Comparison of ENCODE assay signal across 16 mouse cellular contexts in genomic region chr16:37971522-37971921, GRCm38 (mm10). TPM values are rescaled to one million over a fixed set of nuclear protein-coding genes. Genes with fewer than 3 reads are reported as not detected.
A peak's percentile ranks its signal among the peaks of the same experiment; 100 is the strongest.
DNase-seq lines count a peak whose midpoint lies in the region; ATAC-seq lines count a peak whose summit lies in the region.
"Had no signal": no experiment of that assay in that cellular context is flagged by ENCODE, and none has a peak within 500 bp of the region (broad histone marks: within the 10 kb centered on the region; RNA-seq: fewer than 3 reads in every experiment).

No protein-coding gene starts in this region.

- no peak overlapping the region for H3K9ac ChIP-seq in midbrain, embryonic 13.5 days (replicated peaks)
- no peak overlapping the region for H3K9ac ChIP-seq in forebrain, embryonic 16.5 days (replicated peaks; ENCODE audit: low read depth, low read length)
- H3K9ac ChIP-seq: limb, embryonic 15.5 days; liver, embryonic 15.5 days had no signal

- 0 out of 2 replicates have a peak overlapping the region, but pooled peaks have one; percentile 29 for H3K27ac ChIP-seq in heart, embryonic 10.5 days
- 0 out of 2 replicates have a peak overlapping the region, but pooled peaks have one; percentile 19 for H3K27ac ChIP-seq in midbrain, embryonic 13.5 days
- H3K27ac ChIP-seq in midbrain, embryonic 10.5 days (replicated peaks) = no peak overlapping the region
- no peak overlapping the region for H3K27ac ChIP-seq in forebrain, embryonic 16.5 days (ENCODE audit: low read length)
- H3K27ac ChIP-seq: kidney, postnatal 0 days; limb, embryonic 15.5 days; liver, embryonic 15.5 days had no signal

- no peak for DNase-seq in heart, embryonic 10.5 days (ENCODE audit: low spot score)
- no peak for DNase-seq in heart, adult 9 months (ENCODE audit: low spot score in 2 of 2)
- no peak for DNase-seq in midbrain, embryonic 10.5 days (ENCODE audit: low spot score)
- DNase-seq in thymus, postnatal 14 days = peak; percentile 29
- DNase-seq in thymus, postnatal 25 days = no peak
- peak; percentile 31 for DNase-seq in thymus, postnatal 4 days
- DNase-seq: adrenal gland, adult 8-10 months; cerebellum, adult 18-20 months; cerebellum, postnatal 25 days; embryo, embryonic 11 days; spleen, adult 18-20 months had no signal

- H3K4me3 ChIP-seq in heart, embryonic 10.5 days = no peak overlapping the region
- H3K4me3 ChIP-seq in midbrain, embryonic 13.5 days (replicated peaks) = no peak overlapping the region
- no peak overlapping the region for H3K4me3 ChIP-seq in midbrain, embryonic 10.5 days
- H3K4me3 ChIP-seq in forebrain, embryonic 16.5 days (replicated peaks; ENCODE audit: low read length) = no peak overlapping the region
- H3K4me3 ChIP-seq: limb, embryonic 15.5 days; liver, embryonic 15.5 days had no signal

- H3K27me3 ChIP-seq in heart, embryonic 10.5 days (ENCODE audit: insufficient read depth, poor library complexity, severe bottlenecking) = no peaks in the 10 kb centered on the region
- no peaks in the 10 kb centered on the region for H3K27me3 ChIP-seq in midbrain, embryonic 13.5 days
- no peaks in the 10 kb centered on the region for H3K27me3 ChIP-seq in midbrain, embryonic 10.5 days (ENCODE audit: low read depth, poor library complexity, severe bottlenecking)
- no peaks in the 10 kb centered on the region for H3K27me3 ChIP-seq in forebrain, embryonic 16.5 days (replicated peaks; ENCODE audit: control insufficient read depth, insufficient read depth, low read length)
- H3K27me3 ChIP-seq: limb, embryonic 15.5 days; liver, embryonic 15.5 days had no signal

- ATAC-seq in midbrain, embryonic 13.5 days = no peak
- no peak for ATAC-seq in forebrain, embryonic 16.5 days

- no peak overlapping the region for H3K4me2 ChIP-seq in midbrain, embryonic 13.5 days (replicated peaks)
- no peak overlapping the region for H3K4me2 ChIP-seq in forebrain, embryonic 16.5 days (ENCODE audit: low read length)
- H3K4me2 ChIP-seq: limb, embryonic 15.5 days; liver, embryonic 15.5 days had no signal

- 83% methylated on average over 5 of the region's 5 CpGs for WGBS in heart, embryonic 10.5 days
- WGBS in midbrain, embryonic 13.5 days = 76% methylated on average over 5 of the region's 5 CpGs
- 85% methylated on average over 5 of the region's 5 CpGs for WGBS in midbrain, embryonic 10.5 days
- 63% methylated on average over 5 of the region's 5 CpGs for WGBS in forebrain, embryonic 16.5 days

- H3K36me3 ChIP-seq in heart, embryonic 10.5 days = no peaks in the 10 kb centered on the region
- H3K36me3 ChIP-seq in midbrain, embryonic 13.5 days = no peaks in the 10 kb centered on the region
- H3K36me3 ChIP-seq in midbrain, embryonic 10.5 days = no peaks in the 10 kb centered on the region
- no peaks in the 10 kb centered on the region for H3K36me3 ChIP-seq in forebrain, embryonic 16.5 days (ENCODE audit: control insufficient read depth, insufficient read depth)
- H3K36me3 ChIP-seq: limb, embryonic 15.5 days; liver, embryonic 15.5 days had no signal

- H3K9me3 ChIP-seq in heart, embryonic 10.5 days = no peaks in the 10 kb centered on the region
- H3K9me3 ChIP-seq in midbrain, embryonic 13.5 days = no peaks in the 10 kb centered on the region
- no peaks in the 10 kb centered on the region for H3K9me3 ChIP-seq in midbrain, embryonic 10.5 days (replicated peaks)
- no peaks in the 10 kb centered on the region for H3K9me3 ChIP-seq in forebrain, embryonic 16.5 days (ENCODE audit: control insufficient read depth, low read length)
- H3K9me3 ChIP-seq: limb, embryonic 15.5 days; liver, embryonic 15.5 days had no signal

- H3K4me1 ChIP-seq in heart, embryonic 10.5 days = peaks cover 15% of the 10 kb centered on the region; the same call in 1 of the 2 replicates
- peaks cover 45% of the 10 kb centered on the region for H3K4me1 ChIP-seq in midbrain, embryonic 13.5 days (replicated peaks)
- peaks cover 24% of the 10 kb centered on the region for H3K4me1 ChIP-seq in midbrain, embryonic 10.5 days
- H3K4me1 ChIP-seq in forebrain, embryonic 16.5 days (replicated peaks; ENCODE audit: control insufficient read depth, insufficient read depth, low read length) = peaks cover 17% of the 10 kb centered on the region

RNA-seq across cellular contexts. Expression of gene Gpr156, which starts 55.2 kb away (rescaled TPM):
- polyA plus RNA-seq in heart, embryonic 10.5 days (2016; fragmentation: Nextera tagmentation; extraction: Ambion mirVana) = 0.40 and 0.67 TPM in 2 replicates
- 8.2 and 9.4 TPM in 2 replicates for polyA plus RNA-seq in midbrain, embryonic 13.5 days (2015; fragmentation: Nextera tagmentation; extraction: Ambion mirVana)
- 2.0 and 3.2 TPM in 2 replicates for polyA plus RNA-seq in midbrain, embryonic 10.5 days (2016; fragmentation: Nextera tagmentation; extraction: Ambion mirVana)
- polyA plus RNA-seq in forebrain, embryonic 16.5 days (2015; fragmentation: Nextera tagmentation; extraction: Ambion mirVana) = 5.4 and 5.6 TPM in 2 replicates
- polyA plus RNA-seq: liver, embryonic 15.5 days had no signal

Comparison
In these comparisons a context has a peak if more than half of its experiments do, and no peak if none do; other contexts are left out.
1. DNase-seq: peak in thymus, postnatal 14 days (single experiment) and thymus, postnatal 4 days (single experiment); none in heart, embryonic 10.5 days (single experiment), heart, adult 9 months (0 of 2), midbrain, embryonic 10.5 days (single experiment) and thymus, postnatal 25 days (single experiment).
2. H3K27ac ChIP-seq: peak in heart, embryonic 10.5 days (single experiment) and midbrain, embryonic 13.5 days (single experiment); none in midbrain, embryonic 10.5 days (single experiment) and forebrain, embryonic 16.5 days (single experiment).